Mouse (Mus musculus) embryo, embryonic 11 days (tissue): Measurements from ENCODE around the gene Smc3.

Experiments used
- DNase-seq: peaks from one replicate; pipeline ENCODE4 v3.0.0-alpha.2; 2015

Gene Smc3

GRCm38 (mm10) chr19:53657437-53657836 is 57.2 kb downstream of the Smc3 start:
- no peak for DNase-seq

- DNase-seq: no peak
Measured at GRCm38 (mm10) chr19:53660722-53661420, 60.7 kb downstream of the Smc3 start.

DNA sequence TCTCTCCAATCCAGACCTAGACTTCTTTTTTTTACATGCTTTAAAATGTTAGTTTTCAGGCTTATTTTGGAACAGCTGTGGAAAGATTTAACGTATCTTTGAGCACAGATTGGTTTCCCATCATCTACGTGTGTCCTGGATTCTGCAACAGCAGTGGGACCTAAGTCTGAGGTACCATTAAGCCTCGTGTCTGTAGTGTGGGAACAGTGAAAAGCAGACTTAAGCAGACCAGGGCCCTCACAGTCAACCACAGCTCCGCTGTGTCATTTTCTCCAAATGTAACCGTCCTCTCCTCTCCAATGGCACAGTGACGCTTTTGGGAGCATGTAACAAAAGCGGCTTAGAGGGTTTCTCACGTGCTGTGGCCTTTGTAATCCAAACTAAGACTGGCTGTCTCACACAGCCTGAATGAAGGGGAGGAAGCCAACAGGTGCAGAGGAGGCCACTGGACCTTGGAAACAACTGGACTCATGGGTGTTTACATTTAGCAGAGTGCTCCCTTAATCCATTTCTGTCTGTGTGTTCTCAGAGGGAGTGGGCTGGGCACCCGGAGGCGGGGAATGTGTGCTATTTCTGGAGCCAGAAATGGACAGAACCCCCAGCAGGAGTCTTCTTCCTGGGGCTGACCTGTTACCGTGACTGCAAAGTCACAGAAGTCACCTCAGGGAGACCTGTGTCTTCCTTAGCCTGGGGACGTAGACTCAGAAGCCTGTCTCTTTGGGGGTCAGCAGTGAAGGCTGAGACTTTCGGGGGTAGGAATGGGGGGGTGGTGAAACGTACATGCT is 61.9 kb downstream of the Smc3 start:
- no peak for DNase-seq

DNA sequence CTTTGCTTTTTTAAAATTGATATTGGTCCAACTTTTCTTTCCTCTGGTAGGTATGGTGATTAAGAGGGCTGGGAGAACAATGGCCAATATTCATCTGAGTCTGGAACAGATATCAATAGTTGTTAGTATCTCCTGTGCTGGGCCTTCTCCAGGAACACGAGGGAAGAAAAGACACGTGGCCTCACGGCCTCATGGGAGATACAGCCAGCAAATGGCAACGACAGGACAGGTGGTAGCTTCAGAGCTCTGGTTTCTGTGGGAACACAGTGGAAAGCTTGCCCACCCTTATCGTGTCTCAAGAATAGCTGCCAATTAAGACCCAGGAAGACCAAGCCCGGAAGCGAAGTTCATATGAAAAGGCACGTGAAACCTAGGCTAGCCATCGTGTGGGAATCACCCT is 64.6 kb downstream of the Smc3 start:
- no peak for DNase-seq

DNA sequence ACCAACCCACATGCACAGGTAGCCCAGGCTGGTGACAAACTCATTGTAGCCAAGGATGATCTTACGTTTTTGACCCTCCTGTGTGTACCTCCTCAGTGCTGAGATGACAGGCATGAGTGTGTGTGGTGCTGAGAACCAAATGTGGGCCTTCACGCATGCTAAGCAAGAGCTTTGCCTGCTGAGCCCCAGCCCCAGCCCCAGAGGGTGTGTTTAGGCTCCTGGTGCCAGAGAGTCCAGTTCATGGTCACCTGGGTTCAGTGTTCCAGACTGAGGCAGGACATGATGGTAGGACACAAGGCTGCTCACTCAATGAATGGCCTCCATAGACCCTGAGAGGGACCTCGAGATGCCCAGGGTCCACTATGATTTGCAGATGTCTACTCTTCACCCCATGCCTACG is 65.2 kb downstream of the Smc3 start:
- no peak for DNase-seq

DNA sequence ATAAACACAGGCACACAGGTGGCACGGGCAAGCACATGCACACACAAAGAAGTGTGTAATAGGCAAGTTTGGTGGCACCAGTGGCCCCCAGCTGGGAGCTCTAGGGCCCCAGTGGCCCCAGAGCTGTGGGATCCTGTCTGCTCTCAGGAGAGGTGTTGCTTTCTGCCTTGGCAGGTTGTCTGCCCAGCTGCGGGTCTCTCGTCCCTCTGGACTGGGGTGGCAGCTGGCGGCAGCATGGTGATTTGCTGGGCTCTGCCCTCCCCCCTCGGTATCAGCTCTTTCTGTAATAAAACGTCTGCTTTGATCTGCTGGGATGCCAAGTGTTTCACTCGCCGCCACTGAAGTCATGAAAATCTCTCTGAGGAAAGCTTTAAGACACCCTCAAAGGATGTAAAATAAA is 66.5 kb downstream of the Smc3 start:
- no peak for DNase-seq

GRCm38 (mm10) chr19:53668821-53669220 is 68.6 kb downstream of the Smc3 start:
- DNase-seq: no peak

DNA sequence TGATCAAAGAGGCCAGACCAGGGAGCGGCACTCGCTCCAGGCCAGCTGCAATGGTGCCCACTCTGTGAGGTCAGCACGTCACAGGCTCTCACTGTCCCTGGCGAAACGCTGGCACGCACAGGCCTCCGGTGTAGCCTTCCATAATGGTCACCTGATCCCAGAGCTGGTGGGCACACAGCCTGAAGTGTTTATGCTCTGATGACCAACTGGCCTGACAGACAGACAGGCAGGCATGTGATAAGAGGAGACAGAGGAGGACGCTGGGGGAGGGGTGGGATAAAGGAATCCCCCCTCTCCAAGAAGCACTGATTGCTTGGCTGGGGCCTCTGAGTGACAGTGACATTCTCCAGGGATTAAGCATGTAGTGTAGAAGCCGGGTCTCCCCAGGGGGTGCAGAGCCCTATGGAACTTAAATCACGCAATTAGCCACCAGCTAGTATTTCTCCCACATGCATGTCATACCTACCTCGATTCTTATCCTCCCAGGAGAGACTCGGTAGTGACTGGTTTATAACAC is 70.5 kb downstream of the Smc3 start:
- DNase-seq: no peak

- no peak for DNase-seq
Measured at GRCm38 (mm10) chr19:53671432-53671831, 71.2 kb downstream of the Smc3 start.

DNA sequence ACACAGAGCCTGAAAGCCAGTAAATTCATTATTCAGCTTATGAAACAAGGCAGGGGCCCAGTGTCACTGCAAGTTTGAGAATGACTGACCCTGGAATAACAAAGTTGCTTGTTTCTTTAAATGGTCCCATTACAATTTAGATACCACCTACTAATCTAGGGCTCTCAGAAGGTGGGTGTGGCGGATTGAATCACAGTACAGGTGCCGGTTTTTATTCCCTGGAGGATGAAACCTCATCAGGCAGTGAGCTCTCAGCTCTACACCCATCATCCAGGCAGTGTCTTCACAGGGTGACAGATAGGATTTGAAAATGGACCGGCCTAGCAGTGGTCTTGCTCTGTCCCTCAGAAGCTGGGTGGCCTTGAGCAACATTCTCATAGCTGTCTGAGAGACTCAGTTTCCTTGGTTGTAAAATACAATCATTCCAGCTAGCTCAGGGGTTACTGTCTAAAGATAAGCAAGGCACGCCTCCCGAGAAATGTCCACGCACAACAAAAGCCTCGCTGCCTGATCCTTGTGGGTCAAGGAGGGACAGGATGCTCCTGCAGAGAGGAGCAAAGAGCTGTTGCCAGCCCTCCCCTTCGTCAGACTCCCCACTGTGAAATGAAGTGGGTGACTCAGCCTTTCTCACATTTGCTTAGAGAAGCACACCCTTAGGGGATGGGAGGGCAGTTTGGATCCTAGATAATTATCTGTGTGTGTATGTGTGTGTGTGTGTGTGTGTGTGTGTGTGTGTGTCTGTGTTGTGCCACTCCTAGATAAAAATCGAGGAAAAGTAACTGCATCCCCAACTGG is 74.1 kb downstream of the Smc3 start:
- DNase-seq: no peak

DNA sequence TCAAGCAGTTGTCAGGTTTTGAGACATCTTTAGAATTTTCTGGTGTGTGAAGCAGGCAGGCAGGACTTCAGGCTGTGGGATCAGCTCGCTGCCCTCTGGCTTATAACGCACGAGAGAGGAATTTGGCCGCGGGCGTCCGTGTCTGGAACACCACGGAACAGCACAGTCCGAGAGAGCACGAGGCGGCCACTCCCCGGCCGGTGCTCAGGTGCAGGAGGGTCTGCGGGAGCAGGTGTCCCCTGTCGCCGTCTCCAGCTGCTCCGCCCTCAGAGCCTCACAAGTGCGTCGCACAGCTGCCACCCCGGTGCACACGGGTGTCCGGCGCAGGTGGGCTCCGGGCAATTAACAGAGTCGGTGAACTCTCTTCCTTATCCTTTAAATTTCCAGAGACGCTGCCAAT is 76.0 kb downstream of the Smc3 start:
- DNase-seq: peak; percentile 47

DNA sequence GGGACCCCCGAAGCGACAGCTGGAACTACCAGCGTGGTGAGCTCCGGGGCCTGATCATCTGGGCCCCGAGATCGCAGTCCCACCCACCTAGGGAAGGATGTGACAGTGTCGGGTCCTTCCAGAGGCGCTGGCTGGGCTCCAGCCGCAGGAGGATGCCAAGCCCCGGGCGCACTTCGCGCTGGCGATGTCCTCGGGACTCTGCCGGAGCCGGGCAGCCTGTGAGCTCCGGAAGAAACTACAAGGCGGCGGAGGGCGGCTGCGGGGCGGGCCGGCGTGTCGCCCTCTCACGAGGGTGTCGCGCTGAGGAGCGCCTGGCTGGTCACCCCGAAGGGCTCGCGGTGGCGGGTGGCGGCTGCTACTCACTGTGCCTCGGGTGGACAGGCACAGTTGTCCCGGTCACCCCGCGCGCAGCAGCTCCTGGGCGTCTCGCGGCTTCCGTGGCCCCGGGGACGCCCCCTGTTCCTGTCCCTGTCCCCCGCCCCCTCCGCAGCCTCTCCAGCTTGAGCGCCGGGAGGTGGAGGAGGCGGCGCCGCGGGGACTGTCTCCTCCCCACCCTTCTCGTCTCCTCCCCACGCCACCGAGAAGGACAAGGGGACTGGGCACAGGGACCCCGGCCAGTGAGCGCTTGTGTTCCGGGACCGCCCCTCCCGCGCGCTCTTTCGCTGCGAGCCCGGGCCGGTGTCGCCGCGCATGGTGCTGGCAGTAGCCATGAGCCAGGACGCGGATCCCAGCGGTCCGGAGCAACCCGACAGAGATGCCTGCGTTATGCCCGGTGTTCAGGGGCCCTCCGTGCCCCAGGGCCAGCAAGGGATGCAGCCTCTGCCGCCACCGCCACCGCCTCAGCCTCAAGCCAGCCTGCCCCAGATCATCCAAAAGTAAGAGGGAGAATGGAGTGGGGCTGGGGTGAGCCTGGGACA is 76.8 kb downstream of the Smc3 start, which contains the start of gene Rbm20:
TSS of gene Rbm20 (plus strand) at position 589 of the 917 bp plus-strand sequence.
- peak; percentile 71 for DNase-seq

- DNase-seq: no peak
Measured at GRCm38 (mm10) chr19:53679194-53679593, 79.0 kb downstream of the Smc3 start.

- DNase-seq: no peak
Measured at GRCm38 (mm10) chr19:53679981-53680380, 79.8 kb downstream of the Smc3 start.

DNA sequence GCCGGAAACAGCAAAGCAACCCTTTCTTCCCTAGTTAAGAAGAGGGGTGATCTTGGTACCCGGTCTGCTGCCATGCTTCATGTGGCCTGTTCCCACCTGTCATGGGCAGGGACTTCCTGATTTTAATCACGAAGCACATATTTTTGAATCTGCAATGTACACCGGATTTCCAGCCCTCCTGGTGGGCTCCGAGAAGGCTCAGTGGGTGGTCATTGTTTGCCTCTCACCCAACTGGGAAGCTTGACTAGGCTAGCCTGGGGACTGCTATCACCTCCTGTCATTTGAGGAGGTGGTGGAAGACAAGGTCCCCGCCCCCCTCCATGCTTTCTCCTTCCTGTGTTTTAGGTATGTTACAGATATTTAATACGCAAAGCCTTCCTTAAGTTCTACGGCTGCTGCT is 82.2 kb downstream of the Smc3 start:
- DNase-seq: no peak

- DNase-seq: no peak
Measured at GRCm38 (mm10) chr19:53687592-53687991, 87.4 kb downstream of the Smc3 start.

- no peak for DNase-seq
Measured at GRCm38 (mm10) chr19:53690816-53691215, 90.6 kb downstream of the Smc3 start.

DNA sequence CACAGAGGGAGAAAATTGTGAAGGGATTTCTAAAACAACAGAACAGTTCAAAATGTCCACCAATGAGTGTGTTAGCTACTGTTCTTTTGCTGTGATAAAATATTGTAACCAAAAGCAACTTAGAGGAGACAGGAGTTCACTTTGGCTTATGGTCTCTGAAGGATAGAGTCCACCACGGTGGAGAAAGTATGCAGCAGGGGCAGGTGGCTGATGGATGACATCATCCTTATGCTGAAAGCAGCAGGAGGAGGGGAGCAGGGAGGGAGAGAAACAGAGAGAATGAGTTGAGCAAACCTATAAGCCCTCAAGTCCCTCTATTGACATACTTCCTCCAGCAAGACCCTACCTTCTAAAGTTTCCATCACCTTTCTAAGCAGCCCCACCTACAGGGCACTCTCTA is 93.8 kb downstream of the Smc3 start:
- no peak for DNase-seq
